Mouse (Mus musculus) liver, embryonic 11.5 days (tissue): ENCODE results near the gene Dus2. TPM values are rescaled to one million over a fixed set of nuclear protein-coding genes. Genes with fewer than 3 reads are reported as not detected.

ENCODE experiments used
- ATAC-seq: fragments of 200-750 bp; cut with Nextera tagmentation; replicated peaks from 2 replicates; pipeline ENCODE4 v1.8.0; 2017; ENCODE audit warnings: moderate number of reproducible peaks, mild to moderate bottlenecking, moderate TSS enrichment, moderate library complexity; ENCODE audit not compliant: low FRiP score
- DNase-seq: peaks from one replicate; pipeline ENCODE4 v3.0.0-alpha.2; 2017; ENCODE audit warnings: low spot score
- H3K27ac ChIP-seq: fragments of 300-500 bp; sonication (generic); 2 replicates; pipeline ENCODE4 v1.5.1; 2014; ENCODE audit warnings: mild to moderate bottlenecking, low read depth, low read length, control low read depth
- H3K27me3 ChIP-seq: fragments of 300-500 bp; sonication (generic); replicated peaks from 2 replicates; pipeline ENCODE4 v1.6.1; 2014; ENCODE audit warnings: low read length, mixed read lengths; ENCODE audit not compliant: control insufficient read depth, insufficient read depth
- H3K36me3 ChIP-seq: fragments of 300-500 bp; sonication (generic); 2 replicates; pipeline ENCODE4 v1.6.1; 2014; ENCODE audit warnings: mild to moderate bottlenecking, low read length, moderate library complexity, mixed read lengths; ENCODE audit not compliant: control insufficient read depth, insufficient read depth
- H3K4me1 ChIP-seq: fragments of 300-500 bp; sonication (generic); replicated peaks from 2 replicates; pipeline ENCODE4 v1.6.1; 2014; ENCODE audit warnings: low read length, mixed read lengths; ENCODE audit not compliant: control insufficient read depth, insufficient read depth
- H3K4me2 ChIP-seq: fragments of 300-500 bp; sonication (generic); 2 replicates; pipeline ENCODE4 v1.6.1; 2014; ENCODE audit warnings: mild to moderate bottlenecking, control low read depth, moderate library complexity
- H3K4me3 ChIP-seq: fragments of 300-500 bp; sonication (generic); 2 replicates; pipeline ENCODE4 v1.5.1; 2014; ENCODE audit warnings: low read depth, low read length, control low read depth
- H3K9ac ChIP-seq: fragments of 300-500 bp; sonication (generic); 2 replicates; pipeline ENCODE4 v1.6.1; 2014; ENCODE audit warnings: low read depth, low read length, control low read depth
- H3K9me3 ChIP-seq: fragments of 300-500 bp; sonication (generic); 2 replicates; pipeline ENCODE4 v1.6.1; 2016; ENCODE audit warnings: low read length, inconsistent platforms, mixed read lengths; ENCODE audit not compliant: control insufficient read depth
- WGBS: fragments of 180-500 bp; shearing (Covaris S2); extraction: QIAGEN DNeasy Blood & Tissue Kit; methylation state at CpG from one replicate; pipeline ENCODE4 v1.1.7; 2014; 5-methylcytosine and 5-hydroxymethylcytosine counted together
- polyA plus RNA-seq: library from polyadenylated mRNA; unstranded; fragments of >200 nt; fragmentation: Nextera tagmentation; extraction: Ambion mirVana; gene quantifications from 2 replicates; pipeline ENCODE4 v1.2.1, GENCODE M21; 2014

The Dus2 gene
- polyA plus RNA-seq, 1 experiment from 2014 or later: 25.0 TPM

- no peak for ATAC-seq
These were observed 49.1 kb downstream of the Dus2 start for GRCm38 (mm10) chr8:106040218-106040617.

DNA sequence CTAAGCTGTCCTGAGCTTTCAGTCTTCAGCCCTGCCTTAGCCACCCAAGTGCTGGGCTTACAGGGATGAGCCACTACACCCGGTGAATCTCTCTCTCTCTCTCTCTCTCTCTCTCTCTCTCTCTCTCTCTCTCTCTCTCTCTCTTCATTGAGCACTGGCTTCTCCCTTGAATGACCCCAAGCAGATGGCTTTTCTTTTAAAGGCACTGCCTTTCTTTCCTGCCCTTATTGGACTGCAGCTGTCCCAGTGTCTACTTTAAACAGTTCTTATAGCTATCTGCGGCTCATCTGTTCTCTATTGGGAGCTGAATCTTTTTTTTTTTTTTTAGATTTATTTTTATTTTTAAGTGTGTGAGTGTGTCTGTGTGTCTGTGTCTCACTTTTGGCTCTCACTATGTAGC is 51.9 kb downstream of the Dus2 start:
- Histone ChIP-seq H3K4me2 (no peak overlapping the region), H3K9ac (no peak overlapping the region), H3K4me1 (0 out of 2 replicates have a peak, but pooled peaks cover 2% of the 10 kb centered on the region), H3K27me3 (no peaks in the 10 kb centered on the region), H3K36me3 (no peaks in the 10 kb centered on the region), H3K9me3 (no peaks in the 10 kb centered on the region), H3K4me3 (no peak overlapping the region), H3K27ac (no peak overlapping the region)
- ATAC-seq (no peak), DNase-seq (no peak)
- 87% methylated on average over 2 of the region's 2 CpGs for WGBS

More at GRCm38 (mm10) chr8:106040218-106040617, 49.1 kb downstream of the Dus2 start:
- no peak overlapping the region for H3K9ac ChIP-seq
- no peak overlapping the region for H3K27ac ChIP-seq
- no peak overlapping the region for H3K4me3 ChIP-seq
- DNase-seq: no peak
- no peaks in the 10 kb centered on the region for H3K27me3 ChIP-seq
- no peak overlapping the region for H3K4me2 ChIP-seq
- no peaks in the 10 kb centered on the region for H3K9me3 ChIP-seq
- no peaks in the 10 kb centered on the region; the same call in 1 of the 2 replicates for H3K36me3 ChIP-seq
- WGBS: 63% methylated on average over 4 of the region's 4 CpGs
- no peaks in the 10 kb centered on the region for H3K4me1 ChIP-seq

DNA sequence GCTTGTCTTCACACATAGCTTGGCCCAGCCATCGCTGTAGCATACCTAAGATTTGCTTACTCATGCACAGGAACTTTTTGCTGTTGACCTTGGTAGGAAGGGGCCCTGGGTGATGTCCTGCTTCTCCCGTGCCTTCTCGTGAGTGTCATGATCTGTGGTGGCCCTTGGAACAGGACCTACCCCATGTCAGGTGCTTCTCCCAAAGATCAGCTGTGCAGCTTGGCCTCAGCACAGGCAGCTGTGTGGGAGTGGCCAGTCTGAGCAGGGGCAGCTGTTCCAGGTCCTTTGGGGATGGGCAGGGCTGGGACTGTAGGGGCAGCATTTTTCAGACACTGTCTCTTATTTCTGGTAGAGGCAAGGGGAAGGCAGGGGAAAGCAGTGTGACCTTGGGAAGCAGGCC is 53.0 kb downstream of the Dus2 start:
- H3K4me1 ChIP-seq: peaks cover 7% of the 10 kb centered on the region; the same call in 1 of the 2 replicates
- no peaks in the 10 kb centered on the region for H3K36me3 ChIP-seq
- H3K4me3 ChIP-seq: no peak overlapping the region
- H3K9ac ChIP-seq: no peak overlapping the region
- DNase-seq: no peak
- no peaks in the 10 kb centered on the region for H3K9me3 ChIP-seq
- H3K27me3 ChIP-seq: no peaks in the 10 kb centered on the region
- H3K4me2 ChIP-seq: no peak overlapping the region
- ATAC-seq: no peak
- WGBS: 49% methylated on average over 3 of the region's 3 CpGs
- H3K27ac ChIP-seq: no peak overlapping the region

DNA sequence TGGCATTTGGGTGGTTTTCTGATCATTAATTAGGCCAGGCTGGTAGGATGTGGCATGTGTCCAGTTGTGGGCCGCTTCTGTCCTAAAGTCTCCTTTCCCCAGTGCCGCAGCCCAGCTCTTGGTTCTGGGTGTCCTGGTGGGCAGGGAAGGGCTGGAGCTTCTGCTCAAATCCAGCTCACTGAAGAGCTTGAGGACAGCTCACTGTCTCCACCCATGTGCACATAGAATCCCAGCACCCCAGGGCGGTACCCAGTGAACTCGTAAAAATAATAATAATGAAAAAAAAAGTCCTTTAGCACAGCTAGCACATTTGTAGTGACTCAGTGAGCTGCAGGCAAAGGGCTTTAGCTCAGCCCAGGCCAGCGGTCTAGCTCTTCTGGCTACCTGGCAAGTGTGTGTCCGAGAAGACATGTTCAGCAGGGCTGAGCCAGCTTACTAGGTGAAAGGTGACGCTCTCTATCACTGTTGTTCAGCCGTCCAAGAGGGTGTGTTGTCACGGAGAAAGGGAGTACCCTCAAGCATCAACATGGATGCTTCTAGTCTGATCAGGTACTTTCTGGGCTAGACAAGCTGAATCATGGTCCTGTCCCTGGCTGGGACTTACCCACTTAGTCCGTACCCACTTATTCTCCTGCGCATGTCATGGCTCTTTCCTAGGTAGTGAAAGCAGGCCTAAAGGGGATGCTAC is 55.9 kb downstream of the Dus2 start:
- 85% methylated on average over 11 of the region's 11 CpGs for WGBS
- no peaks in the 10 kb centered on the region for H3K9me3 ChIP-seq
- H3K4me3 ChIP-seq: no peak overlapping the region
- peaks cover 7% of the 10 kb centered on the region; the same call in 1 of the 2 replicates for H3K4me1 ChIP-seq
- DNase-seq (no peak), ATAC-seq (peak; percentile 83)
- no peak overlapping the region for H3K27ac ChIP-seq
- no peak overlapping the region for H3K4me2 ChIP-seq
- no peaks in the 10 kb centered on the region for H3K27me3 ChIP-seq
- no peaks in the 10 kb centered on the region for H3K36me3 ChIP-seq
- H3K9ac ChIP-seq: no peak overlapping the region

DNA sequence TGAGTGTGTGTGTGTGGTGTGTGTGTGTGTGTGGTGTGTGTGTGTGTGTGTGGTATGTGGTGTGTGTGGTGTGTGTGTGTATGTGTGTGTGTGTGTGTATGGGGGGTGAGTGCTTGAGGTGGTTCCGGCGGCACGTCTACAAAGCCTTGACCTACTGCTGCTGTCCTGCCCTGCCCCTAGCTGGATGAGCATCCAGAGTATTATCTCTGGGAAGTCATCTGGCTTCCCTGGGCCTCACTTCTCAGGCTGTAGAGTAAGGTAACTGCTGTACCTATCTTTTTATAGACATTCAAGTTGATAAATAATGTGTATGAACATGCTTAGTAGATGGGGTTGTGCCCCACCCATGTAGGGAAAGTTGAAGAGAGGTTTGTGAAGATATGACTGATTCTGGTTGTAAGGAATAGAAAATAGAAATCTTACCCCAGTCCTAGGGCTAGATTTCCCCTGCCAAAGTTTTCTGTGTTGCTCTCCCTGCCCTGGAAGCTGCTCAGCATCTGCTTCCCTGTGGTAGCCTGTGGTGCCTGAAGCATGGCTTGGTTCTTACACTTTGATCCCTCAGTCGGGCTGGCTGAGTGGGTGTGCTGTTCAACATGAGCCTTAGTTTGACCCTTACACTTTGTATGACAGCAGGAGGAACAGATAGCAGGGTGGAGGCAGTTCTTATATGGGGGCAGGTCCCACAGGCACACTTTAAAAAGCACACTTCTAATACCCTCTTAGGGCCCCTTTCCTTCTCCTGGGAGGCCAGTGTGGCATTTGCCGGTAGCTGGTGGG is 56.9 kb downstream of the Dus2 start:
- ATAC-seq (peak; percentile 52; the same call in 1 of the 2 replicates), DNase-seq (no peak)
- H3K9me3 ChIP-seq: no peaks in the 10 kb centered on the region
- H3K4me3 ChIP-seq: no peak overlapping the region
- H3K27me3 ChIP-seq: no peaks in the 10 kb centered on the region
- peaks cover 7% of the 10 kb centered on the region; the same call in 1 of the 2 replicates for H3K4me1 ChIP-seq
- no peak overlapping the region for H3K4me2 ChIP-seq
- no peaks in the 10 kb centered on the region; the same call in 1 of the 2 replicates for H3K36me3 ChIP-seq
- H3K9ac ChIP-seq: no peak overlapping the region
- peak overlapping the region; percentile 45; the same call in 1 of the 2 replicates for H3K27ac ChIP-seq
- WGBS: 68% methylated on average over 5 of the region's 5 CpGs

GRCm38 (mm10) chr8:106049840-106050239 is 58.7 kb downstream of the Dus2 start:
- Histone ChIP-seq H3K4me1 (peaks cover 14% of the 10 kb centered on the region), H3K9me3 (no peaks in the 10 kb centered on the region), H3K27me3 (no peaks in the 10 kb centered on the region), H3K4me3 (no peak overlapping the region), H3K9ac (no peak overlapping the region), H3K27ac (no peak overlapping the region), H3K36me3 (peaks cover 3% of the 10 kb centered on the region; the same call in 1 of the 2 replicates), H3K4me2 (no peak overlapping the region)
- ATAC-seq (no peak), DNase-seq (no peak)
- WGBS: 87% methylated on average over 6 of the region's 6 CpGs

DNA sequence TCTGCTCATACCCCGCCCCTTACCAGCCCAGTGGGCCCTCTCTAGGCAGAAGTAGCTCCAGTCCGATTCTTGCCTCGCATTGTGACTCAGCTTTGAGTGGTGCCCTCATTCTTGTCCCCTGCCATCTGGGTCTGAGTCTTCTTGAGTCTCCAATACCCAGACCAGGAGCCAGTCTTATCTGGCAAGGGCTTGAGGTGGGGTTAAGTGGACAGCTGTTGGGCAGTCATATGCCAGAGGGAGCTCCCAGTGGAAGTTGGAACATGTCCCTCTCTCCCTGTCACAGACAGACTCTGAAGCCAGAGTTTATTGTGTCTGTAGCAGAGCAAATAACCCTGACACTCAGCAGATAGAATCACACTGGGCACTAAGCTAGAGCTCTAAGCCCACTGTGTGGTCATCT is 59.9 kb downstream of the Dus2 start:
- H3K4me3 ChIP-seq: no peak overlapping the region
- H3K36me3 ChIP-seq: peaks cover 3% of the 10 kb centered on the region; the same call in 1 of the 2 replicates
- whole genome bisulfite sequencing: 77% methylated on average over 3 of the region's 3 CpGs
- no peak overlapping the region for H3K4me2 ChIP-seq
- no peak for ATAC-seq
- H3K9me3 ChIP-seq: no peaks in the 10 kb centered on the region
- no peak overlapping the region for H3K9ac ChIP-seq
- H3K27me3 ChIP-seq: no peaks in the 10 kb centered on the region
- H3K27ac ChIP-seq: no peak overlapping the region
- no peak for DNase-seq
- H3K4me1 ChIP-seq: peaks cover 14% of the 10 kb centered on the region

DNA sequence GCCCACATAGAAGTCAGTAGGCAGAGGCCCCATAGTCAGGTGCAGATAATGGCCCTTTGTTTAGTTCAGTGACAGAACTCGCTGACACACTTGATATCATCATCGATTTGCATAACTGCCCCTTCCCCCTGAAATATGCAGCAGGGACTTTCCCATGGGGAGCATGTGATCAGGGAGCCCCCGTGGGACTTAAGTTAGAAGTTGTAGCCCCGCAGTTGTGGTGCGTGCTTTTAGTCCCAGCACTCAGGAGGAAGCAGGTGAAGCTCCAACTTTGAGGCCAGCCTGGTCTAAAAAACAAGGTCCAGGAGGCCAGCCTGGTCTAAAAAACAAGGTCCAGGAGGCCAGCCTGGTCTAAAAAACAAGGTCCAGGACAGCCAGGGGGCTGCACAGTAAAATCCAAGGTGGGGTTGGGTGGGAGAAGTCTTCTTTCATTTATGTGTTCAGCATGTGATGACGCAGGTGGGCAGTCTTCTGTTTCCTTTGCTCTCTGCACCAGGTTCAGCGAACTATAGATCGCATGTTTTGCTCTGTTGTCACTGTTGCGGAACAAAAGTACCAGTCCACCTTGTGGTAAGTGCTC is 61.5 kb downstream of the Dus2 start:
- Histone ChIP-seq H3K36me3 (peaks cover 3% of the 10 kb centered on the region; the same call in 1 of the 2 replicates), H3K27me3 (no peaks in the 10 kb centered on the region), H3K4me2 (no peak overlapping the region), H3K4me1 (peaks cover 14% of the 10 kb centered on the region), H3K9me3 (no peaks in the 10 kb centered on the region), H3K27ac (no peak overlapping the region), H3K4me3 (no peak overlapping the region), H3K9ac (no peak overlapping the region)
- ATAC-seq (no peak), DNase-seq (no peak)
- whole genome bisulfite sequencing: 86% methylated on average over 9 of the region's 9 CpGs
